Mouse (Mus musculus): ENCODE data around the gene C130074G19Rik.

C130074G19Rik gene

DNA sequence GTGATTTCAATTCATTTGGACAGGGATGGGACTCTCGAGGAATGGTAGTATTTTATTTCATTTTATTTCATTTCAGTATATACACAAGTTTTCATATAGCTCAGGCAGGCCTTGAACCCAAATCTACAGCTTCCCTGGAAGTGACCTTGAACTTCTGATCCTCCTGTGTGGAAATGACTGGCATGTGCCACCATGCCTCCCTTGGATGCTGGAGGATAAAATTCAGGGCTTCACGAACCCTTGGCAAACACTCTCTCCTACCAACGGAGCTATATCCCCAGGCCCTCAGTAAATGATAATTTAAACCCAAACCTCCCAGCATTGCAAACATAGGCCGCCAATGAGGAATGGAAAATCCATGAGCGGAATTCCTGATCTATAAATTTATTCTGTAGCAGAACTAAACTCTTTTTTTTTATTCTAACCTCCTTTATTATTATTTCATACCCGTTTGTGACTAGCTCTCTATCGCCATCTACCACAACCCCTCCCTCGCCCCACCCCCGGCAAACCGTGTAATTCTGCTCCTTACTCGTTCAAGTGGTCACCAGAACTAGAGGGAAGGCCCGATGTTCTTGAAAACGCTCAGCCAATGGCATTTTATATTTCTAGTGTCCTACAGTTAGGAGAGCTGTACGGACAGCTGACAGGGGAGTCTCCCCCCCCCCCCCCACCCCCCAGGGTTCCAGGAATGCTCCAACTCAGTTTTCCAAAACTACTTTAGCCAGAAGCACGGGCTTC lies 38.5 kb downstream of the C130074G19Rik start:
- DNase-seq (ENCODE audit: low read depth, low spot score): peak; percentile 49

- DNase-seq (ENCODE audit: low read depth, low spot score): no peak
Measured at GRCm38 (mm10) chr1:184837649-184838048, 45.4 kb downstream of the C130074G19Rik start.

- no peak for DNase-seq (ENCODE audit: low read depth, low spot score)
Measured at GRCm38 (mm10) chr1:184836350-184836749, 46.7 kb downstream of the C130074G19Rik start.

DNA sequence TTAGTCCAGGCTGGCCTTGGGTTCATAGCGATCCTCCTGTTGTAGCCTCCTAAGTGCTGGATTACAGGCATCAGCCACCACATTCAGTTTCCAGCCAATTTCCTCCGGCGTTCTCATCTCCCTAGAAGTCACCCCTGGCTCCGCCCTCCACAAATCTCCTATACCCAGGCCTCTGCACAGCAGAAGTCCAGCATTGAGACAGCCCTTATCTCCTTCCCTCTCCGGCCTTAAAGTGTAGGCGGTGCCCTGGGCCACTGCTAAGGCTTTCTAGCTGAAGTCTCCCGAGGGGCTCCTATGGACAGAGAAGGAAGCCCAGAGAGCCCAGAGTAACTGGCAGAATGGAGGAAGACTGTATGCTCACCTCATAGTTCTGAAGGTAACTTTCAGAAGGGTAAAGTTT lies 49.5 kb downstream of the C130074G19Rik start:
- no peak for DNase-seq (ENCODE audit: low read depth, low spot score)

GRCm38 (mm10) chr1:184832211-184832610 lies 50.8 kb downstream of the C130074G19Rik start:
- DNase-seq (ENCODE audit: low read depth, low spot score): peak; percentile 58

- no peak for DNase-seq (ENCODE audit: low read depth, low spot score)
Measured at GRCm38 (mm10) chr1:184829897-184830296, 53.1 kb downstream of the C130074G19Rik start.

DNA sequence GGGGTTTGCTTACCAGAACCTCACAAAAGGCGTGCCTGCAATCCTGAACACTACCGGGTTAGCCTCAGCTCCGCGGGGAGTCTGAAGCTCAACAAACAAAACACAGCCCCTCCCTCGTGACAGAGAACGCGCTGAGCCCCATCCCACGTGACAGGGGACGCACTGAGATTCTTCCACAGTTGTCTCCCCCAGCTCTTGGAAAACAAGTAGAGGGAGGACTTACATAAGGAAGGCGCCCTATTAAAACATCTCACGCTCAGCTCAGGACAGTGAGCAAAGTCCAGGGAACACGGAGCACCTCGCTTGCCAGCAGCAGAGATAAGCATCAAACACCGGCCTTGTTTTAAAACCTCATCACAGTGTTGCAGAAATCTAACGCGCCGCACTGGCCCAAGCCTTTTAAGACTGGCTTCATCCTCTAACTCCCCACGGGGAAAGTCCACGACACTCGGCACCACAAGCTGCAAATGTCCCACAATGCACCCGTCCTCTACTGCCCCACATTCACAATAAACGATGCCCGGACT lies 55.8 kb downstream of the C130074G19Rik start:
- no peak for DNase-seq (ENCODE audit: low read depth, low spot score)

- peak; percentile 63 for DNase-seq (ENCODE audit: low read depth, low spot score)
Measured at GRCm38 (mm10) chr1:184825093-184825492, 57.9 kb downstream of the C130074G19Rik start.

DNA sequence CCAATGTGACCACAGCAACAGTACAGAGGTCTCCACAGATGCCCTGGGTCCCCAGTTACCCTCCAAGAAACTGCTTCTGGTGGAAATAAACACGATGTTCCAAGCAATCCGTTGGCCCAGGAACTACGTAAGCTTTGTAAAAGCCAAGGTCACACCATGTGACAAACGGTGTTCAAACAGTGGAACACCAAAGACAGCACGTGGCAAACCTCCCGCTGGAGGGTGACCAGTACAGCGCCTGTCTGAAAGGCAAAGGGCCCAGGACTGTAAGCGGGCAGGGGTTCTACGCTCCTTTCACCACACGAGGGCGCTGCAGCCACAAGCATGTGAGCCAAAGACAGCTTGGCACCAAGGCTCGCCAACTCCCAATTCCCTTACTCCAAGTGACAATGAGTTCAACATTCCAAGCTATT lies 58.6 kb downstream of the C130074G19Rik start:
- DNase-seq (ENCODE audit: low read depth, low spot score): peak; percentile 89

GRCm38 (mm10) chr1:184822678-184823077 lies 60.3 kb downstream of the C130074G19Rik start:
- DNase-seq (ENCODE audit: low read depth, low spot score): no peak

Data from CD4-positive, CD25-positive, alpha-beta regulatory T cell, adult 2 months (primary cell).